In the genomic region with DNA sequence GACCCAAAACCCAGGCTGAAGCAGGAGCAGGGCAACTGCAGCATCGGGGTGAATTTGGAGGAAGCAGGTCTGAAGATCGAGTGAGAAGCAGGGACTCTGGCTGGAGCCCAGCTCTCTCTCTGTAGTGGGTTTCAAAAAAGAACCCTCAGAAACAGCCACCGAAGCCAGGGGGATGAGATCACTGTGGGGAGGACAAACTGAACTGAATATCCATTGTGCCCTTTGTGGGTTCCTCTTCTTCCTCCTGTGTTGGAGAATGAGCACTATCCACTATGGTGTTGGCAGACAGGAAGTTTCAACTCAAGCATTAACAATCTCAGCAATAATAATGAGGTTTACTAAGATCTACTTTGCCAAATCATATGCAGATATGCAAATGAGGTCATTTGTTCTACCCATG, we compare ENCODE assay signal across 12 mouse cellular contexts. TPM values are rescaled to one million over a fixed set of nuclear protein-coding genes. Genes with fewer than 3 reads are reported as not detected.
A peak's percentile ranks its signal among the peaks of the same experiment; 100 is the strongest.
DNase-seq lines count a peak whose midpoint lies in the region; ATAC-seq lines count a peak whose summit lies in the region.
"Had no signal": no experiment of that assay in that cellular context is flagged by ENCODE, and none has a peak within 500 bp of the region (broad histone marks: within the 10 kb centered on the region; RNA-seq: fewer than 3 reads in every experiment).

No protein-coding gene starts in this region.

- H3K4me3 ChIP-seq in neural tube, embryonic 11.5 days (ENCODE audit: low read depth, low read length) = no peak overlapping the region
- no peak overlapping the region for H3K4me3 ChIP-seq in embryonic facial prominence, embryonic 15.5 days (replicated peaks)
- peak overlapping the region; percentile 79 for H3K4me3 ChIP-seq in hindbrain, embryonic 15.5 days
- peak overlapping the region; percentile 36 for H3K4me3 ChIP-seq in neural tube, embryonic 14.5 days (ENCODE audit: low read depth, low read length)
- H3K4me3 ChIP-seq: heart, embryonic 12.5 days; liver, embryonic 15.5 days had no signal

- ATAC-seq in neural tube, embryonic 11.5 days (ENCODE audit: insufficient read depth, low FRiP score, low TSS enrichment) = no peak
- ATAC-seq in embryonic facial prominence, embryonic 15.5 days (ENCODE audit: insufficient number of reproducible peaks, low FRiP score, low TSS enrichment, low read depth) = no peak
- ATAC-seq in hindbrain, embryonic 15.5 days (ENCODE audit: low FRiP score, low read depth) = peak; percentile 16; the same call in 1 of the 2 replicates
- no peak for ATAC-seq in neural tube, embryonic 14.5 days (ENCODE audit: low read depth)

- no peak for DNase-seq in neural tube, embryonic 11.5 days (ENCODE audit: low spot score)
- DNase-seq in neural tube, embryonic 10.5 days (ENCODE audit: extremely low spot score, low spot score) = no peak
- no peak for DNase-seq in lung, postnatal 36 days
- no peak for DNase-seq in kidney, postnatal 14 days
- DNase-seq: layer of hippocampus, adult 9-11 months; spleen, adult 18-20 months had no signal

- H3K9ac ChIP-seq in neural tube, embryonic 11.5 days (ENCODE audit: low read length) = no peak overlapping the region
- H3K9ac ChIP-seq in embryonic facial prominence, embryonic 15.5 days = no peak overlapping the region
- no peak overlapping the region for H3K9ac ChIP-seq in hindbrain, embryonic 15.5 days
- peak overlapping the region; percentile 46; the same call in 1 of the 2 replicates for H3K9ac ChIP-seq in neural tube, embryonic 14.5 days (replicated peaks; ENCODE audit: low read depth, low read length)
- H3K9ac ChIP-seq: heart, embryonic 12.5 days; liver, embryonic 15.5 days had no signal

- WGBS in neural tube, embryonic 11.5 days = 80% methylated on average over 3 of the region's 3 CpGs
- WGBS in embryonic facial prominence, embryonic 15.5 days = 47% methylated on average over 3 of the region's 3 CpGs
- 32% methylated on average over 3 of the region's 3 CpGs for WGBS in hindbrain, embryonic 15.5 days
- WGBS in neural tube, embryonic 14.5 days = 62% methylated on average over 3 of the region's 3 CpGs

- H3K36me3 ChIP-seq in neural tube, embryonic 11.5 days (ENCODE audit: control insufficient read depth, insufficient read depth, low read length) = peaks cover 4% of the 10 kb centered on the region; the same call in 1 of the 2 replicates
- H3K36me3 ChIP-seq in embryonic facial prominence, embryonic 15.5 days = peaks cover 37% of the 10 kb centered on the region
- peaks cover 21% of the 10 kb centered on the region for H3K36me3 ChIP-seq in hindbrain, embryonic 15.5 days
- peaks cover 7% of the 10 kb centered on the region for H3K36me3 ChIP-seq in neural tube, embryonic 14.5 days (ENCODE audit: control insufficient read depth, insufficient read depth, low read length)
- H3K36me3 ChIP-seq: liver, embryonic 15.5 days had no signal

- 0 out of 2 replicates have a peak, but pooled peaks cover 3% of the 10 kb centered on the region for H3K9me3 ChIP-seq in neural tube, embryonic 11.5 days (ENCODE audit: control insufficient read depth, low read length)
- no peaks in the 10 kb centered on the region for H3K9me3 ChIP-seq in embryonic facial prominence, embryonic 15.5 days (replicated peaks)
- no peaks in the 10 kb centered on the region for H3K9me3 ChIP-seq in hindbrain, embryonic 15.5 days
- H3K9me3 ChIP-seq in neural tube, embryonic 14.5 days (ENCODE audit: control insufficient read depth, low read length) = no peaks in the 10 kb centered on the region
- H3K9me3 ChIP-seq: heart, embryonic 12.5 days; liver, embryonic 15.5 days had no signal

- peak overlapping the region; percentile 38; the same call in 1 of the 2 replicates for H3K4me2 ChIP-seq in neural tube, embryonic 11.5 days (ENCODE audit: low read depth)
- no peak overlapping the region for H3K4me2 ChIP-seq in embryonic facial prominence, embryonic 15.5 days (replicated peaks)
- H3K4me2 ChIP-seq in hindbrain, embryonic 15.5 days = peak overlapping the region; percentile 68
- H3K4me2 ChIP-seq in neural tube, embryonic 14.5 days (ENCODE audit: low read depth, low read length) = peak overlapping the region; percentile 86
- H3K4me2 ChIP-seq: liver, embryonic 15.5 days had no signal

- no peaks in the 10 kb centered on the region for H3K27me3 ChIP-seq in neural tube, embryonic 11.5 days (ENCODE audit: control insufficient read depth, insufficient read depth, low read length)
- H3K27me3 ChIP-seq in embryonic facial prominence, embryonic 15.5 days = no peaks in the 10 kb centered on the region
- no peaks in the 10 kb centered on the region for H3K27me3 ChIP-seq in hindbrain, embryonic 15.5 days
- H3K27me3 ChIP-seq in neural tube, embryonic 14.5 days (ENCODE audit: control insufficient read depth, insufficient read depth, low read length) = no peaks in the 10 kb centered on the region
- H3K27me3 ChIP-seq: heart, embryonic 12.5 days; Patski had no signal

- no peak overlapping the region for H3K27ac ChIP-seq in neural tube, embryonic 11.5 days (ENCODE audit: low read depth, low read length)
- 0 out of 2 replicates have a peak overlapping the region, but pooled peaks have one; percentile 34 for H3K27ac ChIP-seq in embryonic facial prominence, embryonic 15.5 days (replicated peaks)
- peak overlapping the region; percentile 69 for H3K27ac ChIP-seq in hindbrain, embryonic 15.5 days (replicated peaks)
- peak overlapping the region; percentile 68 for H3K27ac ChIP-seq in neural tube, embryonic 14.5 days (ENCODE audit: low read depth, low read length)
- H3K27ac ChIP-seq: liver, embryonic 15.5 days had no signal

- H3K4me1 ChIP-seq in neural tube, embryonic 11.5 days (ENCODE audit: control insufficient read depth, insufficient read depth, low read length) = peaks cover 19% of the 10 kb centered on the region
- peaks cover 43% of the 10 kb centered on the region for H3K4me1 ChIP-seq in embryonic facial prominence, embryonic 15.5 days
- H3K4me1 ChIP-seq in hindbrain, embryonic 15.5 days (replicated peaks) = peaks cover 70% of the 10 kb centered on the region
- peaks cover 57% of the 10 kb centered on the region for H3K4me1 ChIP-seq in neural tube, embryonic 14.5 days (ENCODE audit: control insufficient read depth, insufficient read depth, low read length)
- H3K4me1 ChIP-seq: liver, embryonic 15.5 days had no signal

RNA-seq across cellular contexts. Expression of gene Kif3c, which starts 7.1 kb away (rescaled TPM):
- polyA plus RNA-seq in neural tube, embryonic 11.5 days (2014; fragmentation: Nextera tagmentation; extraction: Ambion mirVana) = 38.0 and 42.9 TPM in 2 replicates
- 13.2 and 14.8 TPM in 2 replicates for polyA plus RNA-seq in embryonic facial prominence, embryonic 15.5 days (2015; fragmentation: Nextera tagmentation; extraction: Ambion mirVana)
- polyA plus RNA-seq in hindbrain, embryonic 15.5 days (2015; fragmentation: Nextera tagmentation; extraction: Ambion mirVana) = 79.9 and 85.8 TPM in 2 replicates
- 66.9 and 84.4 TPM in 2 replicates for polyA plus RNA-seq in neural tube, embryonic 14.5 days (2014; fragmentation: Nextera tagmentation; extraction: Ambion mirVana)

RNA-seq across cellular contexts. Expression of gene Asxl2, which starts 54.7 kb away (rescaled TPM):
- polyA plus RNA-seq in neural tube, embryonic 11.5 days (2014; fragmentation: Nextera tagmentation; extraction: Ambion mirVana) = 13.6 and 15.1 TPM in 2 replicates
- 17.7 and 18.0 TPM in 2 replicates for polyA plus RNA-seq in embryonic facial prominence, embryonic 15.5 days (2015; fragmentation: Nextera tagmentation; extraction: Ambion mirVana)
- polyA plus RNA-seq in hindbrain, embryonic 15.5 days (2015; fragmentation: Nextera tagmentation; extraction: Ambion mirVana) = 11.0 and 14.2 TPM in 2 replicates
- polyA plus RNA-seq in neural tube, embryonic 14.5 days (2014; fragmentation: Nextera tagmentation; extraction: Ambion mirVana) = 14.7 and 15.3 TPM in 2 replicates

Comparison
In these comparisons a context has a peak if more than half of its experiments do, and no peak if none do; other contexts are left out.
1. H3K4me3 ChIP-seq: peak in hindbrain, embryonic 15.5 days (single experiment) and neural tube, embryonic 14.5 days (single experiment); none in neural tube, embryonic 11.5 days (single experiment) and embryonic facial prominence, embryonic 15.5 days (single experiment).